Mouse (Mus musculus) spleen, postnatal 36 days (tissue): ENCODE data around the gene Nploc4.

ENCODE experiments used
- DNase-seq, 2 experiments: peaks; one replicate each; pipeline ENCODE4 v3.0.0; 2022; ENCODE audit warnings: low spot score in 2 of 2, mixed read lengths in 1 of 2

Nploc4 gene

DNA sequence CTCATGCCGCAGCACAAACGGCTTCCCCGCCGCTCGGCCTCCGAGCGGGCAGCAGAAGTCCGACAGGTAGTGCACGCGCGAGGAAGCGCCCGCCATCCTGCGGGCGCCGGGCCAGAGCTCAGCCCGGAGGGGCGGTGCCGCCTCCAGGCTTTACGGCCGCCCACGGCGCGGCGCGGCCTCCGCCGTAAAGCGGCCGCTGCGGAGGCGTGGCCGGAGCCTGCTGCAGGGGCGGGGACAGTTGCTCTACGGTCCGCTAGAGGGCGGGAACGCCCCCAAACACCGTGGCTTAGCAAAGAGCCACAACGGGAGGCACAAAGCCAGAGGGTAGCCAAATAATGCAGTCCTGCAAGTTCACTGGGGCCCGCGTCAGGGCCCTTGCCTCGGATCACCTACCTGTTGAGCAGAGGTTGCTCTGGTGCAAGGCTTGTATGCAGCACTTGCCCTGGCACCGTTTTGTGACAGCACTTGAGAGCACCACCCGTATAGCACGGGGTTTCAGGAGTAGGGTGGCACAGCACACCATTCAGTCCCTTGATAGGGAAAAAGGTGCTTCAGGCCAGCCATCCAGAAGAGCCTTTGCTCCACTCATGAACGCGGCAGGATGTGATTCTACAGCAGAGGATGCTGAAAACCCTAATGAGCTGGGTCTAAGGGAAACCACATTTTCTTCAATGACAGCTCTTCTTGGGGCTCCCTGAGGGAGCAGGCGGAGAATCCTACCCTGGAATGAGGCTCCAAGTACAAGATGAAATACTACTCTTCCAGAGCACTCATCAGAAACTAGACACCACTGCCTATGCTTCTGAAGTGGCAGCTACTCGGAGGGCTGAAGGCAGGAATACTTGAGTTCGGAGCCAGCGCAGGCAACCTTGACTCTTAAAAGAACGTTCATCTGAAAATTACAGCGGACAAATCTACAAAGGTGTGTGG lies 58.6 kb downstream of the Nploc4 start, which contains the start of gene Faap100:
TSS of gene Faap100 (minus strand) at position 154 of the 930 bp plus-strand sequence.
- peak; percentile 87 to 89 for DNase-seq

DNA sequence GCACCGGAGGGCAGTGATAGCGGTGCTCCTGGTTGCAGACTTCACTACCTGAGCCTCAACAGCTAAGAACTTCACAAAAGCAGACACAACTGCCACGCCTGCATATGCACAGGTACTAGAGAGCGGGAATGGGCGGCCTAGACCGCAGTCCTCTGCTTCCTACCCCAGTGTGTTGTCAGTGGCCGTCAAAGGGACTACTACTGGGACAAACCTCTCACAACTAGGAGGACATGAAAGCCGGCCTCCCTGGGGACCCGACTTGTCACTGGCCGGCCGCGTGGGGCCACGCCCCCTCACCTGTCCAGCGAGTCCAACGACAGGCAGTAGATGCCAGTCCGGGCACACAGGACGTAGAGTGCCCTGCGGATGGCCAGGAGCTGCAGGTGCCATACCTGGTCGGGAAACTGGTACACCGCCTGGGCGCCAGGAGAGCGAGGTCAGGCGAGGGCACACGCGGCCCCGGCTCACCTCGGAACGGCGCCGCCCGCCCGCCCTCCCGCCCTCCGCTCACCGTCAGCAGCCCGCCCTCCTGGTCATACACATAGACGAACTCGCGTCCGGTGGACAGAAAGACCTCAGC lies 59.4 kb downstream of the Nploc4 start:
- DNase-seq = peak; percentile 19 to 47

GRCm38 (mm10) chr11:120377337-120377736 lies 60.2 kb downstream of the Nploc4 start:
- no peak for DNase-seq

GRCm38 (mm10) chr11:120376302-120377160 lies 61.0 kb downstream of the Nploc4 start:
- DNase-seq = no peak

DNA sequence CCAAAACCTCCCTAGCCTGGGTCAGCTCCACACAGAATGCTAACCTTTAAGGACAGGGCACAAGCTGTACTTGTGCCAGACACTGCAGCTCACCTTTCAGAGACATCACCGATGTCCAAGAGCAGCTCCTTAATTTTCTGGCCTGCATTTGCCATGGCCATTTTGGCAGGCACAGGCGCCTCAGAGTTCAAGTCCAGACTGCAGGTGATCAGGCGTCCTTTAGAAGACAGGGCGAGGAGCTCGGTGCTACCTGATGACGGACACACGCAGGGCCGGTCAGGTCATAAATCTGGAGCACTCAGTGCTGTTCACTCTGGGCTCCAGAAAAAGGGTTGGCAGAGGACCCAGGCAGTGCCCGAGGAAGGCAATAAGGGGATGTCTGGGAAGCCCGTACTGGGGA lies 62.2 kb downstream of the Nploc4 start:
- DNase-seq = no peak

- no peak for DNase-seq
Measured at GRCm38 (mm10) chr11:120373820-120374586, 63.5 kb downstream of the Nploc4 start.

- DNase-seq = no peak
Measured at GRCm38 (mm10) chr11:120373025-120373424, 64.5 kb downstream of the Nploc4 start.

- peak; percentile 56 to 63 for DNase-seq
Measured at GRCm38 (mm10) chr11:120369656-120370055, 67.9 kb downstream of the Nploc4 start.

GRCm38 (mm10) chr11:120366443-120367027 lies 71.0 kb downstream of the Nploc4 start:
- DNase-seq = no peak

GRCm38 (mm10) chr11:120362891-120363290 lies 74.6 kb downstream of the Nploc4 start:
- no peak for DNase-seq

DNA sequence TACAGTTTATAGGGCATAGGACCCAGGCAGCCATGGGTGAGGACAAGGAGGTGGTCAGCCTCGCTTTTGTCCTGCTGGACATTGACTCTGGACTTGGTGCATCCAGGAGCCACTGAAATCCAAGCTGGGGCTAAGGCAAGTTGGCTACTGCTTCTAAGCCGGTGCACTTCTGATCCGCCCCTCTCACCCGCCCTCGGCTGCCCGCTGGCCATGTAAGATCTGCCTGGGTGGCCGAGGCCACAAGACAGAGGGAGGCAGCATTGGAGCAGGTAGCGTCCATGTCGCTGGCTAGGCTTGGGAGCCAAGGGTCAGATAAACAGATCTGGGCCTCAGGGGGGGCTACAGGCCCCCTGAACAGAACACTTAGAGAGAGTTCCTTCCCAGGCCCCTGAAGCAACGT lies 76.2 kb downstream of the Nploc4 start, which contains the start of gene Fscn2:
TSS of gene Fscn2 (plus strand) at position 240 of the 400 bp plus-strand sequence.
- DNase-seq = no peak

- DNase-seq = no peak
Measured at GRCm38 (mm10) chr11:120360755-120361154, 76.8 kb downstream of the Nploc4 start.

DNA sequence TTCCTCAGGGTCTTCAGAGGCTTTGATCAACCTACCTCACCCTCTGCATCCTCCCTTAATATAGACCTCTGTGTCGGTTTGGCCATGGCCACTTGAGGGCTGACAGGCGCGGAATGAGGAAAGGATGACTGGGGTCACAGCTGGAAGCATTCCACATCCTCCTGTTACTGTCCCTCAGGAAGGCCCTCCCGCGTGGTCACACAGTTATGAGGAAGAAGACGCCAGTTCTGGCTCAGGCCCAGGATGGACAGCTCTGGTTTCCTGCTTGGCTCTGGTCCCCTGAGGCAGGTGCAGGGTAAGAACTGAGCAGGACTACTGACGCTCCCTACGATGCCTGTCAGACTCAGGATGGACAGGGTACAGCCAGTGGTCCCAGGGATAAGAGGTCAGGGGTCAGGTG lies 77.4 kb downstream of the Nploc4 start:
- no peak for DNase-seq

GRCm38 (mm10) chr11:120359391-120359790 lies 78.1 kb downstream of the Nploc4 start:
- no peak for DNase-seq

DNA sequence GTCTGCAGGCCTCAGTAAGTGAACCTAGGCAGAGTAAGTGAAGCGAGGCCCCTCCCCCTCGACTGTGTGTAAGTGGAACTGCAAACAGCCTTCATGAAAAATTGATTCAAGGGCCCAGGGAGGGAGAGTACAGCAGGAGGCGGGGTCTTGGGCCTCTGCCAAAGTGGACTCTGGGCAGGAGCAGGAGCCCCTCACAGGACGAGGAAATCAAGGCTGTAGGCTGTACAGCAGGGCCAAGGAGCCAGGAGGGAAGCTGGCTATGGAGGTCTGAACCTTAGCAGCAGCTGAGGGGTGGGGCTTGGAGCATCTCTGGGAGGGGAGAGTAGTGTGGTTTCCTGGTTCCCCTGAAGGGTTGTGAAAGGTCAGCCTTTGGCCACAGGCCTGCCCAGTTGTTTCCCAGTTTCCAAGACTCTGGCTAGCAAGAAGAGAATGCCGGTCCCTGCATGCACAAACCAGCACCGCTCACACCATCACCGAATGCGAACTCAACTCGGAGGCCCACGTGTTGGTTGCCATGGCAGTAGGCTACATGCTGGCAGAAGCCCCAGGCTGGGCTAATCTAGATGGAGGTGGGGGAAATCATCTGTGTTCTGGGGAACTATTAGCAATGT lies 79.6 kb downstream of the Nploc4 start:
- no peak for DNase-seq

DNA sequence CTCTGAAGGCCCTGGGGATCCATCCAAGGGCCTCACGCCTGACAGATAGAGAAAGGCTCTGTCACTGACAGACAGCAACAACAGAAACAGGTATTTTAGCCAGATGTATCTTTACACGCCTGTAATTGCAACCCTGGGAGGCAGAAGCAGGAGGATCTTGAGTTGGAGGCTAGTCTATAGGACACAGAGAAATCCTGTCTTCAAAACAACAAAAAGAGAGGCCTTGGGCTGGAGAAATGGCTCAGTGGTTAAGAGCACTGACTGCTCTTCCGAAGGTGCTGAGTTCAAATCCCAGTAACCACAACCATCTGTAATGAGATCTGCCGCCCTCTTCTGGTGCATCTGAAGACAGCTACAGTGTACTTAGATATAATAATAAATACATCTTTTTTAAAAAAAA lies 80.6 kb downstream of the Nploc4 start:
- no peak for DNase-seq

- no peak for DNase-seq
Measured at GRCm38 (mm10) chr11:120356319-120356840, 81.1 kb downstream of the Nploc4 start.

GRCm38 (mm10) chr11:120355277-120356039 lies 82.0 kb downstream of the Nploc4 start:
- no peak for DNase-seq
